ENCODE assay signal across 32 mouse cellular contexts in the genomic region with DNA sequence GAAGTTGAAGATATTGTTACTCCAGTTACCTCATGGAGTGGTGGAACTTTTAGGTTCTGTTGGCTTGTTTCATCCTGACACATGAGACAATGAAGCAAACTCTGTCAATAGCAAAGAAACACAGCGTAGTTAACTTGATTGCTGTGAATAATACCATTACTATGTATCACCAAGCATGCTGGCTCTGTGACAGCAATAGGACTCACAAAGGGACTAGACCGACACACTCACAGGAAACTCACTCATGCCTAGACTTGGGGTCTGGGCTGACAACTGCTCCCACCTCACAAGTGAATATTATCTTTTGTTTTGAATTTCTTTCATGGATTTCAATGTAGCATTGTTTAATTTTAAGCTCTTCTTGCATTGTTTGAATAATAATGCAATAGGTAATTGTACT. TPM values are rescaled to one million over a fixed set of nuclear protein-coding genes. Genes with fewer than 3 reads are reported as not detected.
"Had no signal": no experiment of that assay in that cellular context is flagged by ENCODE, and none has a peak within 500 bp of the region (broad histone marks: within the 10 kb centered on the region; RNA-seq: fewer than 3 reads in every experiment).

No protein-coding gene starts in this region.

- H3K27ac ChIP-seq: embryonic facial prominence, embryonic 10.5 days; embryonic facial prominence, embryonic 12.5 days; embryonic facial prominence, embryonic 13.5 days; embryonic facial prominence, embryonic 15.5 days; forebrain, embryonic 13.5 days; forebrain, embryonic 15.5 days; gastrocnemius, adult 2 months; heart, adult 2 months; heart, embryonic 10.5 days had no signal

- ATAC-seq: forebrain, embryonic 13.5 days; forebrain, embryonic 14.5 days; forebrain, embryonic 15.5 days; forebrain, embryonic 16.5 days; forebrain, postnatal 0 days had no signal

- H3K9ac ChIP-seq: embryonic facial prominence, embryonic 12.5 days; embryonic facial prominence, embryonic 13.5 days; embryonic facial prominence, embryonic 15.5 days; forebrain, embryonic 13.5 days; forebrain, embryonic 15.5 days; forebrain, postnatal 0 days had no signal

- H3K4me3 ChIP-seq: embryonic facial prominence, embryonic 10.5 days; embryonic facial prominence, embryonic 12.5 days; embryonic facial prominence, embryonic 13.5 days; embryonic facial prominence, embryonic 15.5 days; erythroblast, embryonic 14.5 days; forebrain, embryonic 13.5 days; forebrain, embryonic 15.5 days; gastrocnemius, adult 2 months; heart, adult 2 months; heart, embryonic 10.5 days had no signal

- H3K36me3 ChIP-seq: embryonic facial prominence, embryonic 10.5 days; embryonic facial prominence, embryonic 12.5 days; embryonic facial prominence, embryonic 13.5 days; embryonic facial prominence, embryonic 15.5 days; forebrain, embryonic 15.5 days; heart, embryonic 10.5 days had no signal

- DNase-seq: cerebellum, adult 9-10 months; cerebellum, adult 9-11 months; cerebellum, postnatal 10 days; cerebellum, postnatal 14 days; cerebellum, postnatal 25 days; cerebellum, postnatal 36 days; embryo, embryonic 11 days; forebrain, postnatal 0 days; gastrocnemius, adult 2 months; gastrocnemius, postnatal 10 days; gastrocnemius, postnatal 14 days; gastrocnemius, postnatal 25 days; gastrocnemius, postnatal 36 days; heart, adult 11 months; heart, adult 18-20 months; heart, adult 2 months had no signal

- H3K4me2 ChIP-seq: embryonic facial prominence, embryonic 12.5 days; embryonic facial prominence, embryonic 13.5 days; embryonic facial prominence, embryonic 15.5 days; forebrain, embryonic 13.5 days; forebrain, embryonic 15.5 days had no signal

- H3K9me3 ChIP-seq: embryonic facial prominence, embryonic 10.5 days; embryonic facial prominence, embryonic 12.5 days; embryonic facial prominence, embryonic 13.5 days; embryonic facial prominence, embryonic 15.5 days; forebrain, embryonic 13.5 days; forebrain, embryonic 15.5 days; heart, embryonic 10.5 days had no signal

- H3K4me1 ChIP-seq: embryonic facial prominence, embryonic 10.5 days; embryonic facial prominence, embryonic 12.5 days; embryonic facial prominence, embryonic 13.5 days; embryonic facial prominence, embryonic 15.5 days; forebrain, embryonic 15.5 days; heart, embryonic 10.5 days had no signal

- H3K27me3 ChIP-seq: embryonic facial prominence, embryonic 12.5 days; embryonic facial prominence, embryonic 13.5 days; embryonic facial prominence, embryonic 15.5 days; forebrain, embryonic 13.5 days; forebrain, embryonic 15.5 days had no signal

RNA-seq across cellular contexts. Expression of a gene that starts 15.8 kb away (rescaled TPM):
- total RNA-seq: common myeloid progenitor, adult 5-6 weeks; gastrocnemius, adult 18-20 months; gastrocnemius, adult 2 months; gastrocnemius, adult 8-10 months; gastrocnemius, postnatal 14 days; gastrocnemius, postnatal 25 days; gastrocnemius, postnatal 36 days; gastrocnemius, postnatal 4 days; granulocyte monocyte progenitor cell, adult 5-6 weeks; heart, adult 18-20 months; heart, adult 2 months; heart, adult 8-10 months had no signal
- polyA plus RNA-seq: erythroblast, embryonic 14.5 days; heart, adult 2 months had no signal
